Mouse (Mus musculus) skeletal muscle tissue, adult 2 months (tissue): ENCODE data around the gene Alg5.

Experiments
- DNase-seq: peaks from one replicate; pipeline ENCODE4 v3.0.0-alpha.2; 2012; ENCODE audit warnings: low read depth, low spot score

Alg5 gene

DNA sequence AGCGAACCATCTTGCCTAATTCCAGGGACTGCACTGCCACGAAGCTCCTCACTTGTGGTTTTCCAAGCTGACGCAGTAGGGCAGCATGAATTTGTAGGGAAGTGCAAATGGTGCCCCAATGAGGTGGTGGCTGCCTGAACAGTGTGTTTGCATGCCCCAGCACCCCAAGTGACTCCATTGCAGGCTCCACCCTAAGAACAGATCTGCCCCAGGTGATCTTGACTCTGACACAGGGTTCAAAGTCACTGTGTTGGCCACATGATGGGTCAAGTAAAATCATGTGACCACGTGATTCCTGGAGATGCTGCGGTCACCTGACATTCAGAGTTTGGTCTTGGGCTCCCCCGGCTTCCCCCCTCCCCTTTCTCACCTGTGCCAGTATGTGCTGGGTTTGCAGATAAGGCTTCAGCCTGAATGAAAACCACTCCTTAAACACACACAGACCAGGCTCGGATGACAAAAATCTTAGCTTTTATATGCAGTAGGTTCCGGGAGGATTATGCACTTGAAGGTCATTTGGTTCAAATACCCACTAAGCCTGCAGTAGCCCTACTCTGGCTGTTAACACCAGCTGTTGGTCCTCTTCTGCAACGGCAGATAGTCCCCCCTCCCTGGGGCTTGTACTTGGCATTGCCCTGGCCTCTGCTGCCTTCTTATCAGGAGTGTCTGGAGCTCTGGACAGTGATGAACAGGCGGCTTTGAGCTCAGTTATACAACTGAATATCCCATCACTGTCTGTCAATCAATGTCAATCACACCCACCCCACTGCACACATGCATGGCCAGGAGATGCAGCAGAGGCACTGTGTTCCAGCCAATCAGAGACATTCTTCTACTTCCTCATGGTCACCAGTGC lies 56.7 kb downstream of the Alg5 start:
- no peak for DNase-seq

DNA sequence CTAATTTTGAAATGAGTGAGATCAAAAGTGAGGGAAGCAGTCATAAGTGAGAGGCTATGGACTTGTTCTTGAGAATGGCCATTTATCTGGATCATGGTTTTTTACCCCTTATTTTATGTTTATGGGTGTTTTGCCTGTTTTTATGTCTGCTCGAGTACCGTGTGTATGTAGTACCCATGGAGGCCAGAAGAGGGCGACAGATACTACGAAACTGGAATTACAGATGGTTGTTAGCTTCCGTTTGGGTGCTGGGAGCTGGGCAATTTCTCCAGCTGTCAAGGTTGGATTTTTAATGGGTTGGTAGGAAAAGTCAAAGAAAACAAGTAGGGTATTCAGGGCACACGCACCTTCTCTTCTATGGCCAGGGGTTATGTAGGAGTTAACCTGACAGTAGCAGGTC lies 58.4 kb downstream of the Alg5 start:
- no peak for DNase-seq

DNA sequence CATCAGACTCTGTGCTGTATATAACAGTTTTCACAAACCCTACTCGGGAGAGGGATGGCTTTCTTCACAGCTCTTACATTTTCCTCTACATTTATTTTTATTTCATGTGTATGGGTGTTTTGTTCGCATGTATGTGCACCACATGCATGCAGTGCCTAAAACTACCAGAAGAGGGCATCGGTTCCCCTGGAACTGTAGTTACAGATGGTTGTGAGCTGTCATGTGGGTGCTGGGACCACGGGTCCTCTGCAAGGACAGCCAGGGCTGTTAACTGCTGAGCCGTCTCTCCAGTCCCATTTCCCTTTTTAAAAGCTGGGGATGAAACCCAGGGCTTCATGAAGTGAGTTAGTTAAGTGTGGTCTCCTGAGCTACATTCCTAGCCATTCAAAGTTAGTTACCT lies 60.0 kb downstream of the Alg5 start:
- no peak for DNase-seq

DNA sequence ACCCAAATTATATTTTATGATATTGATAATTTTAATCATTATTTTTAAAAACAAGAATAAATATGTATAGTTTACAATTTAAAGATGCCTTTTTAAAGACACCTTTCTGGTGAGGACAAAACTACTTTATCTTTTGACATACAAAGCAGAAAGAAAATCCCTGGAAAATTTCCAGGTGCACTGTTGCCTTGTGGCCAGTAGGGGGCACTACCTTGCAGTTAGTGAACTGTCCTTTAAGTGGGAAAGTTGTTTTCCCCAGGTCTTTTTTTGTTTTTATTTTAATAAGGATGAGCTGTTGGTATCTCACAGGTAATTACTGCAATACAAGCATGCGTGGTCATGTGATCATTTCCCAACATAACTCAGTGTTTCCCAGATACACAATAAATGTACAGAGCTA lies 60.5 kb downstream of the Alg5 start:
- DNase-seq = no peak

DNA sequence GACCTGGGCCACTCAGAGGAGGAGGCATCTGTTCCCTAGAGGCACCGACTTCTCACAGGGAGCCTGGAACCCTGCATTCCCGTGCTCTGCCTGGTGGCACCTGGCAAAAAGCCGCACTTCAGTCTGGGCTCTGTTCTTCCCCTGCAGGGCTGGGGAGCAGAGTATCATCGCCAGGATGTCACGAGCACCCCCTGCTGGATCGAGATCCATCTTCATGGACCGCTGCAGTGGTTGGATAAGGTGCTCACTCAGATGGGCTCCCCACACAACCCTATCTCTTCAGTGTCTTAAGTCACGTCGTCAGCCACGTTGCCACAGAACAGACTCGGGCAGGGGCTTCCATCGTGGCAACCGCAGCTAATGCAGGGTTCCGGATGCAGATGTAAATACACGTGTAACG lies 61.9 kb downstream of the Alg5 start:
- DNase-seq = no peak
